Mouse (Mus musculus) embryonic fibroblast, embryonic 13.5 days (primary cell): Measurements from ENCODE around the gene Ndufaf4.

Source experiments
- CTCF ChIP-seq: IDR thresholded peaks from 2 replicates; pipeline ENCODE4 v1.5.1; 2011; ENCODE audit warnings: mild to moderate bottlenecking, control low read depth, low read length, moderate library complexity, borderline replicate concordance; ENCODE audit not compliant: insufficient read depth
- POLR2A ChIP-seq: IDR thresholded peaks from 2 replicates; pipeline ENCODE4 v1.6.1; 2011; ENCODE audit warnings: low read depth, mild to moderate bottlenecking, control low read depth, low read length, moderate library complexity

DNA sequence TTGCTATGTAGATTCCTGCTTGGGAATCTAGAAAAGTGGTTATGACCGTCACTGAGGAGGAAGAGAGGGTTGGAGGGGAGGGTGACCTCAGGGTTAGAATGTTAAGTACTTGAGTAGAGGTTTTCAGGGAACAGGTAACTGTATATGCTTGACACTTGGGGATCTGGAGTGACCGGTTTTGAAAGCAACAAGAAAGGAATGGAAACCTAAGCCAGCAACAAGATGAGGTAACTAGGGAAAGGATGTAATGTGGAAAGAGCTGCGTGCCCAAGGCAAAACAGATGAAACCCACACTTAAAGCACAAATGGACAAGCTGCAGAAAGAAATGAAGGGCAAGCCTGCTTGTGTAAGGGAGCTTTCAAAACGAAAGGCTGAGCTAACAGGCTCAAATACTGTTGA, 28.7 kb upstream of the Ndufaf4 start:
- TF ChIP-seq CTCF (no peak), POLR2A (no peak)
